Mouse (Mus musculus): Measurements from ENCODE around the gene Enam. TPM values are rescaled to one million over a fixed set of nuclear protein-coding genes. Genes with fewer than 3 reads are reported as not detected.

The Enam gene
- polyA plus RNA-seq (2015; fragmentation: Nextera tagmentation; extraction: Ambion mirVana), result 0.06 TPM in 1 of 2 replicates, not detected in the other

GRCm38 (mm10) chr5:88487675-88488074 lies at the start of gene Enam:
TSS of gene Enam (plus strand) at chr5:88487975.
- H3K9ac ChIP-seq, result no peak within 1 kb of the TSS
- H3K9me3 ChIP-seq, result no peaks in the 10 kb centered on the region
- H3K4me1 ChIP-seq, result no peaks in the 10 kb centered on the region
- H3K4me3 ChIP-seq, result no peak within 1 kb of the TSS
- no peak for ATAC-seq (ENCODE audit: insufficient number of reproducible peaks, insufficient read depth, low FRiP score, low TSS enrichment, low read depth)
- no peak within 1 kb of the TSS for H3K4me2 ChIP-seq
- no peaks in the 10 kb centered on the region for H3K27me3 ChIP-seq
- no peak within 1 kb of the TSS for H3K27ac ChIP-seq
- H3K36me3 ChIP-seq, result no peaks in the 10 kb centered on the region

- H3K9ac ChIP-seq, result no peak within 1 kb of the TSS
- H3K36me3 ChIP-seq, result no peaks in the 10 kb centered on the region
- H3K27me3 ChIP-seq, result no peaks in the 10 kb centered on the region
- 59% methylated on average over 3 of the region's 3 CpGs for WGBS
- no peak within 1 kb of the TSS for H3K27ac ChIP-seq
- ATAC-seq (ENCODE audit: insufficient number of reproducible peaks, insufficient read depth, low FRiP score, low TSS enrichment, low read depth), result no peak
- H3K4me2 ChIP-seq, result no peak within 1 kb of the TSS
- no peaks in the 10 kb centered on the region for H3K9me3 ChIP-seq
- no peaks in the 10 kb centered on the region for H3K4me1 ChIP-seq
- no peak within 1 kb of the TSS for H3K4me3 ChIP-seq
These were observed 32.1 kb upstream of the Enam start, which contains the start of gene Ambn for GRCm38 (mm10) chr5:88455691-88456090. TSS of gene Ambn (plus strand) at chr5:88455991.

DNA sequence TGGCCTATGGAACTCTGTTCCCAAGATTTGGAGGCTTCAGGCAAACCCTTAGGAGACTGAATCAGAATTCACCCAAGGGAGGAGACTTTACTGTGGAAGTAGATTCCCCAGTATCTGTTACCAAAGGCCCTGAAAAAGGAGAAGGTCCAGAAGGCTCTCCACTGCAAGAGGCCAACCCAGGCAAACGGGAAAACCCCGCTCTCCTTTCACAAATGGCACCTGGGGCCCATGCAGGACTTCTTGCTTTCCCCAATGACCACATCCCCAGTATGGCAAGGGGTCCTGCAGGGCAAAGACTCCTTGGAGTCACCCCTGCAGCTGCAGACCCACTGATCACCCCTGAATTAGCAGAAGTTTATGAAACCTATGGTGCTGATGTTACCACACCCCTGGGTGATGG lies 20.3 kb upstream of the Enam start:
- Histone ChIP-seq H3K27ac (no peak overlapping the region), H3K27me3 (no peaks in the 10 kb centered on the region), H3K4me2 (no peak overlapping the region), H3K9me3 (no peaks in the 10 kb centered on the region), H3K4me3 (no peak overlapping the region), H3K4me1 (no peaks in the 10 kb centered on the region), H3K36me3 (no peaks in the 10 kb centered on the region), H3K9ac (no peak overlapping the region)
- 98% methylated on average over 2 of the region's 2 CpGs for WGBS
- ATAC-seq (ENCODE audit: insufficient number of reproducible peaks, insufficient read depth, low FRiP score, low TSS enrichment, low read depth), result no peak

DNA sequence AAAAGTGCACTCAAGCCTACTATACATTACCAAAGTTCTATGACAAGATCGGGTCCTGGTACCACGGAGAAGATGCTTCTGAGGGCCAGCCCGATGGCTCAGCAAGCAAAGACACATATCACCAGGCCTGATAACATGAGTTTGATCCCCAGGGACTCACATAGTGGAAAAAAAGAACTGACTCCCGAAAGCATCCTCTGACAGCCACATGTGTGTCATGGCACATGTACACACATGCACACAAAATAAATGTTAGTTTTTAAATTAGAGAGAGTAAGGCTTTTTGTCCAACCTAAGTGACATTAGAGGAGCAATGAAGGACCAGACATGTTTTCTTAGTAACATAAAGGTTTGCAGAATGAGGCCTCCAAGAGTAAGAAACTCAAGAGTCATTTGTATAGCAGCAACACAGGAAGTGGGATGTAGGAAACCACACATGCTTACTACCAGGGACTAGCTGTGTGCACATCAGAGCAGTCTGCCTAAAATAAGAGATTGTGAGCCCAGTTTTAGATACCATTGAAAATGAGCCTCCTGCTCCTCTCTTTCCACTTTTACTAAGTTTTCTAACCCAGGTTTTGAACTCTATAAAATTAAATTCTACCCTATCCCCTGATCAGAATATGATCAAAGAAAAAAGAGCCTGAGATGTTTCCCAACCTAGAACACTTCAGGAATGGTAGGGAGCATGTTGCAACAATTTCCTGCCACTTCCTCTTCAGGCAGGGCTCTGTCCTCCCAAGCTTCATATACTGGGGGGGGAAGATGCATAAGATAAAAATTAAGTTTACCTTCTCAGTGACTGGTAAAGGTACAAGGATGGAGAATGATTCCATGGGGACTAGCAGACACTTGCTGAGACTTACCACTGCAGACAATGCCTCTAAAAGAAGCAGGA lies 18.7 kb upstream of the Enam start:
- Histone ChIP-seq H3K36me3 (no peaks in the 10 kb centered on the region), H3K27me3 (no peaks in the 10 kb centered on the region), H3K9me3 (no peaks in the 10 kb centered on the region), H3K4me3 (no peak overlapping the region), H3K4me1 (no peaks in the 10 kb centered on the region), H3K27ac (no peak overlapping the region), H3K9ac (no peak overlapping the region), H3K4me2 (no peak overlapping the region)
- 88% methylated on average over 4 of the region's 4 CpGs for WGBS
- no peak for ATAC-seq (ENCODE audit: insufficient number of reproducible peaks, insufficient read depth, low FRiP score, low TSS enrichment, low read depth)

DNA sequence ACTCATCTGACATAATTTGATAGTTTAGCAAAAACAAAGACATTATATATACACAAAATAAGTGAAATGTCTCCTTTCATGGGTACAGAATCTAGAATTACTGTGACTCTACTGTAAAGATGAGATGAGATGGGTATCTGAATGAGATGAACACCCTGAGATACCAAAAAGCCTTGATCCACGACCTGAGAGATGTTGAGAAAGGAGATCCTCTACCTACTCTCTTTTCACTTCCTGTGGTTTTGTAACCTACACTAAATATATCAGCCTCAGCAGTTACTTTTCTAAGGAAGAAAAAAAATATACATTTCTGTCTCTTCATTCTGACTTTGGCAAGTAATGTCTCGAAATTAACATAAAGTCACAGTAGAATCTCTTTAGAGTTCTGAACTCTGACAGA lies 1.2 kb downstream of the Enam start:
- H3K27me3 ChIP-seq, result no peaks in the 10 kb centered on the region
- H3K4me2 ChIP-seq, result no peak overlapping the region
- no peaks in the 10 kb centered on the region for H3K4me1 ChIP-seq
- no peak for ATAC-seq (ENCODE audit: insufficient number of reproducible peaks, insufficient read depth, low FRiP score, low TSS enrichment, low read depth)
- H3K4me3 ChIP-seq, result no peak overlapping the region
- H3K27ac ChIP-seq, result no peak overlapping the region
- no peaks in the 10 kb centered on the region for H3K9me3 ChIP-seq
- WGBS, result 73% methylated on average over 2 of the region's 2 CpGs
- H3K9ac ChIP-seq, result no peak overlapping the region
- no peaks in the 10 kb centered on the region for H3K36me3 ChIP-seq

- H3K4me2 ChIP-seq, result no peak overlapping the region
- H3K27ac ChIP-seq, result no peak overlapping the region
- no peaks in the 10 kb centered on the region for H3K4me1 ChIP-seq
- no peaks in the 10 kb centered on the region for H3K9me3 ChIP-seq
- 81% methylated on average over 5 of the region's 5 CpGs for WGBS
- H3K4me3 ChIP-seq, result no peak overlapping the region
- no peak for ATAC-seq (ENCODE audit: insufficient number of reproducible peaks, insufficient read depth, low FRiP score, low TSS enrichment, low read depth)
- H3K27me3 ChIP-seq, result no peaks in the 10 kb centered on the region
- no peaks in the 10 kb centered on the region for H3K36me3 ChIP-seq
- H3K9ac ChIP-seq, result no peak overlapping the region
These were observed 3.3 kb downstream of the Enam start for GRCm38 (mm10) chr5:88491111-88491510.

DNA sequence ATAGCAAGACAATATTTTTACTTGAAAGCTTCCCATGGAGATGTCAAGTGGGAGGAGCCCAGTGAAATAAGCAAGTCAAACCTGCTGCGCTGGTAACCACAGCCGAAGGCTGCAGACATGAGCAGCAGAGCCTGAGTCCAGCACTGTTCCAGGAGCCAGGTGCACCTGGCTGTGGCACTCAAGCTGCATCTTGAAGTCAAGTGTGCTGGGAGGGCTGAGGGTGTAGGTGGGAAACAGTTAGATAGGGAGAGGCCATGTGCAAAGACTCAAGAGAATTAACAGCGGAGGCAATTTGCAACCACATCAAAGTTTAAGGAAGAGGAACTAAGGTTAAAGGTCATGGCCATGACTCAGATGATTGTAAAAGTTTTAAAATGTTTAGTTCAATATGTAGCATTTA lies 12.0 kb downstream of the Enam start:
- 76% methylated on average over 3 of the region's 3 CpGs for WGBS
- Histone ChIP-seq H3K9me3 (no peaks in the 10 kb centered on the region), H3K27ac (no peak overlapping the region), H3K36me3 (no peaks in the 10 kb centered on the region), H3K9ac (no peak overlapping the region), H3K4me3 (no peak overlapping the region), H3K4me2 (no peak overlapping the region), H3K4me1 (no peaks in the 10 kb centered on the region), H3K27me3 (no peaks in the 10 kb centered on the region)
- ATAC-seq (ENCODE audit: insufficient number of reproducible peaks, insufficient read depth, low FRiP score, low TSS enrichment, low read depth), result no peak

DNA sequence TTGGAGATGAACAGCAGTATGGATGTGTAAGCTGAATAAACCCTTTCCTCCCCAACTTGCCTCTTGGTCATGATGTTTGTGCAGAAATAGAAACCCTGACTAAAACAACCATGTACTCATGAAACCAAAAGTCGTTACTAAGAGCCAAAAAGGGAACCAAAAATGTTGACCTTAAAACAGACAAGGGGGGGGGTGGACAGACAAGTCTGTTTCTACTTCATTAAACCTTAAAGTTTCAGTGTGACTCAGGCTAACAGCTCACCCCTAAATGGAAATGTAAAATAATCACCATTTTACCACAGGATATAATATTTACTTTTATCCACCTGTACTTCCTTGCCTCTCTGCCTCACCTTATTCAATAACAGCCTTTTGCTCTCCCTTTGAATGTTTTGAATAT lies 20.8 kb downstream of the Enam start:
- no peaks in the 10 kb centered on the region for H3K4me1 ChIP-seq
- 68% methylated on average over 1 of the region's 1 CpGs for WGBS
- no peaks in the 10 kb centered on the region for H3K36me3 ChIP-seq
- H3K27ac ChIP-seq, result no peak overlapping the region
- no peak for ATAC-seq (ENCODE audit: insufficient number of reproducible peaks, insufficient read depth, low FRiP score, low TSS enrichment, low read depth)
- H3K27me3 ChIP-seq, result no peaks in the 10 kb centered on the region
- no peak overlapping the region for H3K4me3 ChIP-seq
- H3K4me2 ChIP-seq, result no peak overlapping the region
- H3K9ac ChIP-seq, result no peak overlapping the region
- H3K9me3 ChIP-seq, result no peaks in the 10 kb centered on the region

DNA sequence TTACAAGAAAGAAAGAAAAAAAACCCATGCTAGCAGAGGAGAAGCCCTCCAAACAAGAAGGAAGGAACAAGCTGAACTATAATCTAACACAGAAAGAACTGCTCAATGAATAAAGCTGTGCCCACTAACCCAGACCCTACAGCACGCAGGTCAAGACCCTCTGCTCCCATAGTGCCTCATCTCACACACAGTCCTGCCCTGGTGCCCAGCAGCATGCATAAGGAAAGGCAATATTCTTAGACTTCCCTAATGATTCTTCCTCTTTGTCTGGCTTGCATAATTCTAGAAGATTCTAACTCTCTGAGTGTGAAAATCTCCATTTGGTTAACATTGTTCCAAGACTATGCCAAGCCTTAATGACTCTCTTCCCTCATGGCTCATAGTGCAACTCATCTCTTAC lies 21.2 kb downstream of the Enam start:
- Histone ChIP-seq H3K9ac (no peak overlapping the region), H3K4me2 (no peak overlapping the region), H3K36me3 (no peaks in the 10 kb centered on the region), H3K4me3 (no peak overlapping the region), H3K27ac (no peak overlapping the region), H3K9me3 (no peaks in the 10 kb centered on the region), H3K27me3 (no peaks in the 10 kb centered on the region), H3K4me1 (no peaks in the 10 kb centered on the region)
- 93% methylated on average over 1 of the region's 1 CpGs for WGBS
- ATAC-seq (ENCODE audit: insufficient number of reproducible peaks, insufficient read depth, low FRiP score, low TSS enrichment, low read depth), result no peak

DNA sequence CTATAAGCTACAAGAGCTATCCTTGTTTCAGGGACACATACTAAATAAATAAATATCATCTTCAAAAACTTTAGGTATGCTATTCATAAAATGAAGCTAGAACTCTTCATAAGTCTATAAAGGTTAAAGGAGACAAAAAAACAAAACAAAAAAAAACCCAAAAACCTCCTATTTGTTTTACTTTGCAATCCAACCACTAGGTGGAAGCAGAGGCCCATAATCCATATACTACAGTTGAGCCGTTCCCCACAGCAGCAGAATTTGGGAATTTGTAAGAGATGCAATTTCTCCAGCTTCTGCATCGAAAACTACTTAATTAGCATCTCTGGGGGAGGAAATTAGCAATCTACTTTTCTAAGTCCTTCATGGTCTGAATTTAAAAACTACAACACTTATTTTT lies 31.5 kb downstream of the Enam start:
- no peak overlapping the region for H3K27ac ChIP-seq
- no peak overlapping the region for H3K4me3 ChIP-seq
- no peaks in the 10 kb centered on the region for H3K4me1 ChIP-seq
- H3K9ac ChIP-seq, result no peak overlapping the region
- no peak for ATAC-seq (ENCODE audit: insufficient number of reproducible peaks, insufficient read depth, low FRiP score, low TSS enrichment, low read depth)
- no peaks in the 10 kb centered on the region for H3K9me3 ChIP-seq
- H3K27me3 ChIP-seq, result no peaks in the 10 kb centered on the region
- 8% methylated on average over 2 of the region's 2 CpGs for WGBS
- no peak overlapping the region for H3K4me2 ChIP-seq
- H3K36me3 ChIP-seq, result no peaks in the 10 kb centered on the region

- H3K9me3 ChIP-seq, result no peaks in the 10 kb centered on the region
- H3K27ac ChIP-seq, result no peak within 1 kb of the TSS
- H3K36me3 ChIP-seq, result no peaks in the 10 kb centered on the region
- H3K4me3 ChIP-seq, result no peak within 1 kb of the TSS
- H3K27me3 ChIP-seq, result no peaks in the 10 kb centered on the region
- no peaks in the 10 kb centered on the region for H3K4me1 ChIP-seq
- no peak within 1 kb of the TSS for H3K4me2 ChIP-seq
- H3K9ac ChIP-seq, result no peak within 1 kb of the TSS
- 89% methylated on average over 3 of the region's 3 CpGs for WGBS
- no peak for ATAC-seq (ENCODE audit: insufficient number of reproducible peaks, insufficient read depth, low FRiP score, low TSS enrichment, low read depth)
These were observed 39.9 kb downstream of the Enam start, which contains the start of gene Jchain for GRCm38 (mm10) chr5:88527657-88528056. TSS of gene Jchain (minus strand) at chr5:88527891.

DNA sequence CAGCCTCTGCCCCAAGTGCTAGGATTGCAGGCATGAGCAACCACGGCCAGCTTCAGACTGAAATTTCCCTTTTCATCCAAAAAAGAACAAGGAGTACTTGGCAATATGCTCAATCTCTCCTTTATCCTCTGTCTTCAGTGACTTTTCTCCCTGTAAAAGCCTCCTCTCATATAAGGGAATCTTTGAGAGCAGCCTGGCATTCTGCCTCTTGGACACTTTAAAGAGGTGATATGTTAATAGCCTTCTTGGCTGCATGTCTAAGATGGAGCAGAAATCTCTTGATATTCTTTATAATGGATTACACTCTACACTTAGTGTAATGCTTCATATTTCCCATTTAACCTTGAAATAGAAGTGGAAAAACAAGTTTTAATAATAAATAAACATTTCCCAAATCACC lies 43.1 kb downstream of the Enam start:
- Histone ChIP-seq H3K9ac (no peak overlapping the region), H3K36me3 (no peaks in the 10 kb centered on the region), H3K9me3 (no peaks in the 10 kb centered on the region), H3K4me3 (no peak overlapping the region), H3K27ac (no peak overlapping the region), H3K27me3 (no peaks in the 10 kb centered on the region), H3K4me2 (no peak overlapping the region), H3K4me1 (no peaks in the 10 kb centered on the region)
- 69% methylated on average over 1 of the region's 1 CpGs for WGBS
- ATAC-seq (ENCODE audit: insufficient number of reproducible peaks, insufficient read depth, low FRiP score, low TSS enrichment, low read depth), result no peak

Measured in embryonic facial prominence, embryonic 13.5 days (tissue).